Mouse (Mus musculus): ENCODE data around the gene Acin1. TPM values are rescaled to one million over a fixed set of nuclear protein-coding genes. Genes with fewer than 3 reads are reported as not detected.
A peak's percentile ranks its signal among the peaks of the same experiment; 100 is the strongest.

Gene Acin1
- polyA plus RNA-seq, 1 experiment from 2014 or later = 141 TPM

DNA sequence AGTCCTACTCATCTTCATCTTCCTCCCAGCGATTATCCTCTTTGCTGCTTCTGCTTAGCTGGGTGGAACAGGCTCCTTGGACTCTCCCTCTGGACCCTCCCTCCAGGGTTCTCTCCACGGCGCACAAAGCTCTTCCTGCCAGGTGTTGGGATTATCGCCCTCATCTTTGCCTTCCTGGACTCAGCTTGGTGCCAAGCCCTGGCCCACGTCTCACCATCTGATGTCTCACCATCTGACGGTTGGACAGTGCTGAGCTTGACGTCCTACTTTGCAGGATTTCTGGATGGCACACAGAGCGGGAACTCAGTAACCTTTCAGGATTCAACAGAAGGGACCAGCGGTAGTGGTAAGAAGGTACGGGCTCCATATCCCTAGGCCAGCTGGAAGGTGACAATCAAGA is 35.0 kb upstream of the Acin1 start:
- no peak overlapping the region for H3K9ac ChIP-seq (ENCODE audit: low read length)
- no peaks in the 10 kb centered on the region for H3K36me3 ChIP-seq (ENCODE audit: control insufficient read depth, insufficient read depth, low read length)
- no peak for DNase-seq (ENCODE audit: low spot score)
- 80% methylated on average over 10 of the region's 10 CpGs for WGBS
- no peaks in the 10 kb centered on the region for H3K9me3 ChIP-seq (ENCODE audit: control insufficient read depth, low read length)
- H3K4me2 ChIP-seq (ENCODE audit: low read depth, severe bottlenecking) = no peak overlapping the region
- H3K27ac ChIP-seq (replicated peaks; ENCODE audit: low read depth, low read length) = no peak overlapping the region
- H3K4me3 ChIP-seq (ENCODE audit: low read depth, low read length) = no peak overlapping the region
- H3K4me1 ChIP-seq (ENCODE audit: control insufficient read depth, insufficient read depth, low read length) = no peaks in the 10 kb centered on the region
- no peak for ATAC-seq (ENCODE audit: insufficient number of reproducible peaks, low FRiP score, low TSS enrichment, low read depth)
- no peaks in the 10 kb centered on the region for H3K27me3 ChIP-seq (ENCODE audit: control insufficient read depth, insufficient read depth, low read length)

DNA sequence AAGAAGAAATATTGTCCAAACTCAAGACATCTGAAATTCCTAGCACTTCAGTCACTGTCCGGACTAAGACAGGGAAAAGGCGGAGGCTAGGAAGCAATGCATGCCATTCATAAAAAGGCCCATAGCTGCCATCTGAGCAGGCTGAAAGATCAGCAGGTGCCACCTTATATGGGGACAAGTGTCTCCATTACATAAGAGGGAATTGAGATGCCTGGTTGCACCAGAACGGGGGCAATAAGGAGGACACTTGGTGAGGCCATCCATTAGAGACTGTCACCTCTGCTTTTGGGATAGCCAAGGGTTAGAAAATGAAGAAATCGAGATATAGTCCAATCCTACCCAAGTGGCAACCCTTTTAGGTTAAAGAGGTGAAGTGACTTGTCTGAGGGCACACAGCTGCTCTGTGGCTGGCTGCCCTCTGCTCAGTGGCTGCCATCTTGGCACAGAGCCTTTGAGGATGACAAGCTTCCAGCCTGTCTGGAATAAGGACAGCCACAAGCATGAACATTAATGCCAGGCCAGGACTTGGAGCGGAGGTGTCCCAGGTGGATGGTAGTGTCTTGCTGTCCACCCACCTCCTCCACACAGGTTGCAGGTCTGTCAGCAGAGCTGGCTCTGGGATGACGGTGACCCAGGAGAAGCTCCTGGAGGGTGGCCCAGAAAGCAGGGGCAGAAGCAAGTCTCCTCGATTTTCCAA is 34.1 kb upstream of the Acin1 start:
- no peak for ATAC-seq (ENCODE audit: insufficient number of reproducible peaks, low FRiP score, low TSS enrichment, low read depth)
- 89% methylated on average over 7 of the region's 7 CpGs for WGBS
- no peaks in the 10 kb centered on the region for H3K4me1 ChIP-seq (ENCODE audit: control insufficient read depth, insufficient read depth, low read length)
- H3K9me3 ChIP-seq (ENCODE audit: control insufficient read depth, low read length) = no peaks in the 10 kb centered on the region
- no peak for DNase-seq (ENCODE audit: low spot score)
- H3K9ac ChIP-seq (ENCODE audit: low read length) = no peak overlapping the region
- H3K27ac ChIP-seq (replicated peaks; ENCODE audit: low read depth, low read length) = no peak overlapping the region
- H3K4me2 ChIP-seq (ENCODE audit: low read depth, severe bottlenecking) = no peak overlapping the region
- H3K4me3 ChIP-seq (ENCODE audit: low read depth, low read length) = no peak overlapping the region
- H3K27me3 ChIP-seq (ENCODE audit: control insufficient read depth, insufficient read depth, low read length) = no peaks in the 10 kb centered on the region
- H3K36me3 ChIP-seq (ENCODE audit: control insufficient read depth, insufficient read depth, low read length) = no peaks in the 10 kb centered on the region

DNA sequence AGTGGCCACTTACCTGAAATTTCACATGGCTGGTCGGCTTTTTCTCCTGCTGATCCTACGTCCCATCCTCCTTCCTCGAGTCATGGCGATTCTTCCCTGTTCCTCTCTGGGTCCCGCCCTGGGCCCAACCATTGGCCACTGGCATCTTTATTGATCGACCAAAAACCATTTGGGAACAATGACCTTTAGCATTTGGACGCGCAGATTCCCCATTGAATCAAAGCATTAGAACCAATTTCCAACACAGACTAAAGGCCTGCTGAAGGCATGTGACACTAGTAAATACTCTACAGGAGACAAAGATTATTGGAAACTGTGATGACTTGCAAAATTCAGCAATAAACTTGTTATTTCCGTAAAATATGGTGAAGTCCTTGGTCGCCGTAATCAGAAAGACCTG is 33.3 kb upstream of the Acin1 start:
- Histone ChIP-seq H3K27me3 (ENCODE audit: control insufficient read depth, insufficient read depth, low read length) (no peaks in the 10 kb centered on the region), H3K4me3 (ENCODE audit: low read depth, low read length) (no peak overlapping the region), H3K36me3 (ENCODE audit: control insufficient read depth, insufficient read depth, low read length) (no peaks in the 10 kb centered on the region), H3K9ac (ENCODE audit: low read length) (no peak overlapping the region), H3K9me3 (ENCODE audit: control insufficient read depth, low read length) (no peaks in the 10 kb centered on the region), H3K4me1 (ENCODE audit: control insufficient read depth, insufficient read depth, low read length) (no peaks in the 10 kb centered on the region), H3K27ac (replicated peaks; ENCODE audit: low read depth, low read length) (no peak overlapping the region), H3K4me2 (ENCODE audit: low read depth, severe bottlenecking) (no peak overlapping the region)
- DNase-seq (ENCODE audit: low spot score) (no peak), ATAC-seq (ENCODE audit: insufficient number of reproducible peaks, low FRiP score, low TSS enrichment, low read depth) (no peak)
- WGBS = 93% methylated on average over 11 of the region's 11 CpGs

DNA sequence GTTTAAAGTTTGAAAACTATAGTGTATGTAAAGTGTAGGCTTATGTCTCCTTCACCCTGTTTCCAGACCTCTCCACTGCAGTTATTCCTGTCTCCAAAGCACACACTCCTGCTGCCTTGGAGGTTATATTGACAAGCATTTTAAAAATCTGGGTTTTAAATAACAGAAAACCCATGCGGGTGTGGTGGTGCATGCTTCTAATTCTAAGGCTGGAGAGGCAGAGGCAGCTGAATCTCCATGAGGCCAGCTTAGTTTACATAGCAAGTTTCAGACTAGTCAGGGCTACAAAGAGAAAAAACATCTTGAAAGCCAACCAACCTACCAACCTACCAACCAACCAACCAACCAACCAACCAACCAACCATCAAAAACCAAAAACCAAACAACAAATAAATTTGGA is 28.7 kb upstream of the Acin1 start:
- H3K4me2 ChIP-seq (ENCODE audit: low read depth, severe bottlenecking) = no peak overlapping the region
- H3K27ac ChIP-seq (replicated peaks; ENCODE audit: low read depth, low read length) = no peak overlapping the region
- H3K9me3 ChIP-seq (ENCODE audit: control insufficient read depth, low read length) = no peaks in the 10 kb centered on the region
- ATAC-seq (ENCODE audit: insufficient number of reproducible peaks, low FRiP score, low TSS enrichment, low read depth) = no peak
- H3K36me3 ChIP-seq (ENCODE audit: control insufficient read depth, insufficient read depth, low read length) = no peaks in the 10 kb centered on the region
- no peak overlapping the region for H3K4me3 ChIP-seq (ENCODE audit: low read depth, low read length)
- peaks cover 4% of the 10 kb centered on the region; the same call in 1 of the 2 replicates for H3K27me3 ChIP-seq (ENCODE audit: control insufficient read depth, insufficient read depth, low read length)
- DNase-seq (ENCODE audit: low spot score) = no peak
- no peak overlapping the region for H3K9ac ChIP-seq (ENCODE audit: low read length)
- H3K4me1 ChIP-seq (ENCODE audit: control insufficient read depth, insufficient read depth, low read length) = no peaks in the 10 kb centered on the region
- 57% methylated on average over 1 of the region's 1 CpGs for WGBS

DNA sequence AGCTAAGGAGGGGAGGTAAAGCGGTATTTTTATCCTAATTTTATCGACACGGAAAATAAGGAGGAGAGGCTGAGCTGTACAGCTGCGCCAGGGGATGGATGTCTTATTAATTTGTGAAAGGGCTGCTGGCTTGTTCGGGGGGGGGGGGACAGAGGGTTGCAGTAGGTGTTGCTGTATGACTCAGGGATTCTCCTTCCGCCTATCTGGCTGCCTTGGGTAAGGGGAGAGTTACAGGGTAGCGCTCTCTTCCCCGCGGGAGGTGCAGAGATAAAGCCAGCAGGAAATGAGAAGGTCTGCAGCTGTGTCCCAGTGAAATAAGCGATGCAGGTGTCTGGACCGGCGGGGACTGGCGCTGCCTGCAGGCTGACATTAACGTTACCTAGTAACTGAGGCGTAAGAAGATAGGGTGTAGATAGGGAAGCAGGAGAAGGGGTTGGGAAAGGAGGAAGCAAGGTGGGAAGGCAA is 27.9 kb upstream of the Acin1 start:
- DNase-seq (ENCODE audit: low spot score) = no peak
- Histone ChIP-seq H3K9me3 (ENCODE audit: control insufficient read depth, low read length) (no peaks in the 10 kb centered on the region), H3K4me3 (ENCODE audit: low read depth, low read length) (no peak overlapping the region), H3K9ac (ENCODE audit: low read length) (no peak overlapping the region), H3K27ac (replicated peaks; ENCODE audit: low read depth, low read length) (no peak overlapping the region), H3K4me1 (ENCODE audit: control insufficient read depth, insufficient read depth, low read length) (no peaks in the 10 kb centered on the region), H3K36me3 (ENCODE audit: control insufficient read depth, insufficient read depth, low read length) (no peaks in the 10 kb centered on the region), H3K27me3 (ENCODE audit: control insufficient read depth, insufficient read depth, low read length) (peaks cover 4% of the 10 kb centered on the region; the same call in 1 of the 2 replicates), H3K4me2 (ENCODE audit: low read depth, severe bottlenecking) (peak overlapping the region; percentile 24)
- WGBS = 2% methylated on average over 15 of the region's 15 CpGs
- ATAC-seq (ENCODE audit: insufficient number of reproducible peaks, low FRiP score, low TSS enrichment, low read depth) = no peak

DNA sequence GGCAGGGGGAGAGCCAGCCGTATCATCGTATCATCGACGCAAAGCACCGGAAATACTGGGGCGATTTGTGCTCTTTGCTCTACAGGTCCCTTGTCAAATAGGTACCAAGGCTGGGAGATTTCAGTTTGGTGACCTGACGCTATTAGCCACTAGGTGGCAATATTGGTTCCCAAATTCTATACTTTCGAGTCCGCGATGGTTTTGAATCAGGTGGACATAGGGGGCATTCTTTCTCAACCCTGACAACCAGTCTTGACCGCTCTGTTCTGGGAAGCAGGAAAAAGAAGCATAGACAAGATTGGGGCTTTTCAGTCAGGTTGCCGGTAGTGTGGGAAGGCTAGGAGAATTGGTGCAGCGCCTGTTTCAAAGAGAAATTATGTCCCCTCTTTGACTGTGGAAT is 27.4 kb upstream of the Acin1 start:
- Histone ChIP-seq H3K9ac (ENCODE audit: low read length) (no peak overlapping the region), H3K4me3 (ENCODE audit: low read depth, low read length) (no peak overlapping the region), H3K27ac (replicated peaks; ENCODE audit: low read depth, low read length) (no peak overlapping the region), H3K27me3 (ENCODE audit: control insufficient read depth, insufficient read depth, low read length) (peaks cover 4% of the 10 kb centered on the region; the same call in 1 of the 2 replicates), H3K4me2 (ENCODE audit: low read depth, severe bottlenecking) (peak overlapping the region; percentile 24), H3K9me3 (ENCODE audit: control insufficient read depth, low read length) (no peaks in the 10 kb centered on the region), H3K4me1 (ENCODE audit: control insufficient read depth, insufficient read depth, low read length) (no peaks in the 10 kb centered on the region), H3K36me3 (ENCODE audit: control insufficient read depth, insufficient read depth, low read length) (no peaks in the 10 kb centered on the region)
- peak; percentile 82 for DNase-seq (ENCODE audit: low spot score)
- under 1% methylated on average over 13 of the region's 13 CpGs for WGBS
- ATAC-seq (ENCODE audit: insufficient number of reproducible peaks, low FRiP score, low TSS enrichment, low read depth) = no peak

DNA sequence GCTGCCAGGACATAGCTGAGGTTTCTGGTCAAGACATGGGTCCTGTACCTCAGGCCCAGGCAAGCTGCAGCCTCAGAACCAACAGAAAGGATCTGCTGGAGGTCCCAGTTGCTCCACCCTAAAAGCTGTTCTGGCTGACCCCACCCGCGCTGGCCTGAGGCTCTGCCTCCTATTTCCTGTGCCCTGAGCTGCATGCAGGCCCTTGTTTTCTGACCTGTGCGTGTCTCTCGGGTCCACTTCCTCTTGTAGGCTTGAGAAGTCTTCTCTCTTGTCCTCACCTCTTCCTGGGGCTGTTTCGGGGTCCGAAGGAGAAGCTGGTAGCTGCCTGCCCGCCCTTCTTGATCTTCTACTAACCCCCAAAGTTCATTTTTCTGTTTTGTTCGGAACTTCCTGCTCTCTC is 26.1 kb upstream of the Acin1 start:
- H3K36me3 ChIP-seq (ENCODE audit: control insufficient read depth, insufficient read depth, low read length) = no peaks in the 10 kb centered on the region
- no peaks in the 10 kb centered on the region for H3K4me1 ChIP-seq (ENCODE audit: control insufficient read depth, insufficient read depth, low read length)
- no peak overlapping the region for H3K27ac ChIP-seq (replicated peaks; ENCODE audit: low read depth, low read length)
- no peak overlapping the region for H3K4me2 ChIP-seq (ENCODE audit: low read depth, severe bottlenecking)
- peaks cover 4% of the 10 kb centered on the region; the same call in 1 of the 2 replicates for H3K27me3 ChIP-seq (ENCODE audit: control insufficient read depth, insufficient read depth, low read length)
- H3K9me3 ChIP-seq (ENCODE audit: control insufficient read depth, low read length) = no peaks in the 10 kb centered on the region
- WGBS = 75% methylated on average over 8 of the region's 8 CpGs
- H3K4me3 ChIP-seq (ENCODE audit: low read depth, low read length) = no peak overlapping the region
- DNase-seq (ENCODE audit: low spot score) (no peak), ATAC-seq (ENCODE audit: insufficient number of reproducible peaks, low FRiP score, low TSS enrichment, low read depth) (no peak)
- H3K9ac ChIP-seq (ENCODE audit: low read length) = no peak overlapping the region

DNA sequence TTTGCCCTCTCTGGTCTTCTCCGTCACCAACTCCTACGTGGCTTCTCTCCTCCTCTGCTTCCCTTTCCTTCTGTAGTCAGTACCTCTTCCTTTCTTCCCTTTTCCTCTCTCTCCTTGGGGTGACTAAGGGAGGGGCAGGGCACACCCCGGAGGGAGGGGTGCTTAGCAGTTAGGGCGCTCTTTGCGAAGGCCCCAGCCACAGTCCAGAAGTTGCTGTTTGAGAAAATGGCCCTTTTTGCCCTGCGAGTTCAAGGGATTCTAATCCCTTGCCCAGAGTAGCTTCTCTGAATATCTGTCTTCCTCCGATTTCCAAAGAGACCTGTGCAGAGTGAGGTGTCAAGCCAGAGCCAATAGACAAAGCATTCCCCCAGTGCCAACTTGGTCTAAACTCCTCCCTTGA is 25.3 kb upstream of the Acin1 start, which contains the start of gene Cebpe:
TSS of gene Cebpe (minus strand) at position 101 of the 400 bp plus-strand sequence.
- DNase-seq (ENCODE audit: low spot score) = no peak
- H3K36me3 ChIP-seq (ENCODE audit: control insufficient read depth, insufficient read depth, low read length) = no peaks in the 10 kb centered on the region
- H3K4me3 ChIP-seq (ENCODE audit: low read depth, low read length) = no peak within 1 kb of the TSS
- H3K27ac ChIP-seq (replicated peaks; ENCODE audit: low read depth, low read length) = no peak within 1 kb of the TSS
- no peak within 1 kb of the TSS for H3K4me2 ChIP-seq (ENCODE audit: low read depth, severe bottlenecking)
- no peaks in the 10 kb centered on the region for H3K4me1 ChIP-seq (ENCODE audit: control insufficient read depth, insufficient read depth, low read length)
- H3K9ac ChIP-seq (ENCODE audit: low read length) = no peak within 1 kb of the TSS
- no peak for ATAC-seq (ENCODE audit: insufficient number of reproducible peaks, low FRiP score, low TSS enrichment, low read depth)
- no peaks in the 10 kb centered on the region for H3K9me3 ChIP-seq (ENCODE audit: control insufficient read depth, low read length)
- peaks cover 4% of the 10 kb centered on the region; the same call in 1 of the 2 replicates for H3K27me3 ChIP-seq (ENCODE audit: control insufficient read depth, insufficient read depth, low read length)
- WGBS = 81% methylated on average over 7 of the region's 7 CpGs

DNA sequence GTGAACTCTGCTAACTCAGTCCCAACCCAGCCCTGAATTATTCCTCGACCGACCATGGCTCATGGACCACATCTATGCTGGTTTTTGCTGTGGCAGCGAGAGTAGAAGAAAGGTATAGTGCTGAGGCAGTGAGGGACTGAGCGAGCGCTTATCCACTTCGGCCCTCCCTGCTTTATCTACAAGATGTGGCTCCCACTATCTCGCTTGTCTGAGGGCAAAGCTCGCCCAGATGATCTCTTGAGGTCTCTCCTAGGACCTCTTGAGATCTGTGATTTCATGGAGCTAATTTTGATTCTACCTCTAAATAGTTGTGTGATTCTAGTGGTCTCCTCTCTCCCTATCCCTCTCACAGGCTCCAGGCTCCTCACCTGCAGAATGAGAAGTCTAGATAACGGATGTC is 22.3 kb upstream of the Acin1 start:
- H3K4me3 ChIP-seq (ENCODE audit: low read depth, low read length) = no peak overlapping the region
- DNase-seq (ENCODE audit: low spot score) (no peak), ATAC-seq (ENCODE audit: insufficient number of reproducible peaks, low FRiP score, low TSS enrichment, low read depth) (no peak)
- H3K27ac ChIP-seq (replicated peaks; ENCODE audit: low read depth, low read length) = no peak overlapping the region
- H3K9ac ChIP-seq (ENCODE audit: low read length) = no peak overlapping the region
- WGBS = 88% methylated on average over 9 of the region's 9 CpGs
- H3K27me3 ChIP-seq (ENCODE audit: control insufficient read depth, insufficient read depth, low read length) = 0 out of 2 replicates have a peak, but pooled peaks cover 2% of the 10 kb centered on the region
- no peaks in the 10 kb centered on the region for H3K4me1 ChIP-seq (ENCODE audit: control insufficient read depth, insufficient read depth, low read length)
- H3K9me3 ChIP-seq (ENCODE audit: control insufficient read depth, low read length) = no peaks in the 10 kb centered on the region
- H3K4me2 ChIP-seq (ENCODE audit: low read depth, severe bottlenecking) = no peak overlapping the region
- H3K36me3 ChIP-seq (ENCODE audit: control insufficient read depth, insufficient read depth, low read length) = no peaks in the 10 kb centered on the region
